Mouse (Mus musculus) kidney, postnatal 25 days (tissue): ENCODE data around the gene Zc3hc1.

Source experiments
- DNase-seq, 2 experiments: peaks; one replicate each; pipeline ENCODE4 v3.0.0; 2021; ENCODE audit warnings: mixed read lengths in 2 of 2

Gene Zc3hc1

GRCm38 (mm10) chr6:30372627-30373369 is 18.0 kb downstream of the Zc3hc1 start:
- DNase-seq: no peak

- DNase-seq: no peak
These were observed 21.5 kb downstream of the Zc3hc1 start for GRCm38 (mm10) chr6:30369291-30369690.

- DNase-seq: no peak
These were observed 27.0 kb downstream of the Zc3hc1 start for GRCm38 (mm10) chr6:30363808-30364207.

- no peak for DNase-seq
These were observed 30.9 kb downstream of the Zc3hc1 start for GRCm38 (mm10) chr6:30359762-30360509.

GRCm38 (mm10) chr6:30357561-30358177 is 33.2 kb downstream of the Zc3hc1 start:
- peak; percentile 73 to 91 for DNase-seq

GRCm38 (mm10) chr6:30356680-30357079 is 34.1 kb downstream of the Zc3hc1 start:
- no peak for DNase-seq

GRCm38 (mm10) chr6:30356161-30356560 is 34.7 kb downstream of the Zc3hc1 start:
- DNase-seq: no peak

- DNase-seq: no peak
These were observed 35.1 kb downstream of the Zc3hc1 start for GRCm38 (mm10) chr6:30355701-30356100.

GRCm38 (mm10) chr6:30354760-30355159 is 36.1 kb downstream of the Zc3hc1 start:
- DNase-seq: no peak

- DNase-seq: no peak
These were observed 37.2 kb downstream of the Zc3hc1 start for GRCm38 (mm10) chr6:30353661-30354060.

GRCm38 (mm10) chr6:30352762-30353161 is 38.1 kb downstream of the Zc3hc1 start:
- DNase-seq: no peak

GRCm38 (mm10) chr6:30351290-30351689 is 39.5 kb downstream of the Zc3hc1 start:
- DNase-seq: no peak

- no peak for DNase-seq
These were observed 43.5 kb downstream of the Zc3hc1 start for GRCm38 (mm10) chr6:30347288-30347801.

- DNase-seq: no peak
These were observed 44.1 kb downstream of the Zc3hc1 start for GRCm38 (mm10) chr6:30346737-30347136.

- no peak for DNase-seq
These were observed 46.8 kb downstream of the Zc3hc1 start for GRCm38 (mm10) chr6:30344032-30344431.

- no peak for DNase-seq
These were observed 50.5 kb downstream of the Zc3hc1 start for GRCm38 (mm10) chr6:30340231-30340873.

- peak; percentile 81 to 91 for DNase-seq
These were observed 53.9 kb downstream of the Zc3hc1 start for GRCm38 (mm10) chr6:30336912-30337311.

- DNase-seq: no peak
These were observed 58.6 kb downstream of the Zc3hc1 start for GRCm38 (mm10) chr6:30332262-30332661.

- DNase-seq: no peak
These were observed 60.1 kb downstream of the Zc3hc1 start for GRCm38 (mm10) chr6:30330706-30331105.

- DNase-seq: peak in 1 of 2 experiments; percentile 42
These were observed 64.8 kb downstream of the Zc3hc1 start for GRCm38 (mm10) chr6:30325932-30326501.

GRCm38 (mm10) chr6:30321002-30321401 is 69.8 kb downstream of the Zc3hc1 start:
- no peak for DNase-seq

GRCm38 (mm10) chr6:30319216-30319615 is 71.6 kb downstream of the Zc3hc1 start:
- no peak for DNase-seq
